Comparison of ENCODE assay signal across 8 mouse cellular contexts in the genomic region with DNA sequence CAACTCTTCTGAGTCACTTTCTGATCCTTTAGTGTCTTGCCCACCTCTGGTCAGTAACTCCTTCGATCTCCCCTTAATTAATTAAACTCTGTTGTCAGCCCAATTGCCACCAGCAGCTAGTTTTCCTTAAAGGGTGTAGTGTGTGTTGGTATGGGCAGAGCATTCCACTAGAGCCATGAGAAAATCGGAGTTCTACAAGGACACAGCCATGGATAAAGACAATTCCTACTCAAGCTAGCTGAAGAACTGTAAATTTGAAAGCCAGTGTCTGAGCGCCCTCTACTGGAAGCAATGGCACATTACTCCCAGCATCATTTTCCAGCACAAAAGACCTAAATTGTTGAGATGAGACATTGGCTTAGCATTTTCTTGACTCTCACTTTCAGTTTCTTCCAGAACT. TPM values are rescaled to one million over a fixed set of nuclear protein-coding genes. Genes with fewer than 3 reads are reported as not detected.
A peak's percentile ranks its signal among the peaks of the same experiment; 100 is the strongest.
DNase-seq lines count a peak whose midpoint lies in the region; ATAC-seq and TF ChIP-seq lines count a peak whose summit lies in the region.

No protein-coding gene starts in this region.

- no peaks in the 10 kb centered on the region for H3K27me3 ChIP-seq in intestine, postnatal 0 days (replicated peaks; ENCODE audit: control insufficient read depth, insufficient read depth, low read length)
- H3K27me3 ChIP-seq in intestine, embryonic 16.5 days (replicated peaks; ENCODE audit: control insufficient read depth, insufficient read depth, low read length), result no peaks in the 10 kb centered on the region
- H3K27me3 ChIP-seq in midbrain, embryonic 13.5 days, result peaks cover 23% of the 10 kb centered on the region; the same call in 1 of the 2 replicates

- H3K4me2 ChIP-seq in intestine, postnatal 0 days (replicated peaks; ENCODE audit: low read depth), result no peak overlapping the region
- H3K4me2 ChIP-seq in intestine, embryonic 16.5 days (ENCODE audit: low read depth, low read length), result no peak overlapping the region
- H3K4me2 ChIP-seq in midbrain, embryonic 13.5 days (replicated peaks), result no peak overlapping the region

- no peaks in the 10 kb centered on the region for H3K4me1 ChIP-seq in intestine, postnatal 0 days (replicated peaks; ENCODE audit: control insufficient read depth, insufficient read depth, low read length)
- H3K4me1 ChIP-seq in intestine, embryonic 16.5 days (ENCODE audit: control insufficient read depth, insufficient read depth, low read length), result no peaks in the 10 kb centered on the region; the same call in 1 of the 2 replicates
- H3K4me1 ChIP-seq in midbrain, embryonic 13.5 days (replicated peaks), result no peaks in the 10 kb centered on the region

- H3K9me3 ChIP-seq in intestine, postnatal 0 days (ENCODE audit: control insufficient read depth), result no peaks in the 10 kb centered on the region
- H3K9me3 ChIP-seq in intestine, embryonic 16.5 days (ENCODE audit: control insufficient read depth, low read length), result no peaks in the 10 kb centered on the region
- no peaks in the 10 kb centered on the region for H3K9me3 ChIP-seq in midbrain, embryonic 13.5 days

- intact Hi-C loops in heart, postnatal 25 days (cut with DNase I), result loop anchor here (2.0 to 5.0 kb wide), 5 partner anchors 22 to 446 kb away; partner anchors contain the start of gene Mylip

- H3K27ac ChIP-seq in intestine, postnatal 0 days (ENCODE audit: low read depth, low read length), result no peak overlapping the region
- no peak overlapping the region for H3K27ac ChIP-seq in intestine, embryonic 16.5 days (ENCODE audit: low read length)
- no peak overlapping the region for H3K27ac ChIP-seq in midbrain, embryonic 13.5 days

- DNase-seq in adrenal gland, postnatal 10 days, result peak; percentile 80
- peak; percentile 70 for DNase-seq in embryo, embryonic 11.5 days (ENCODE audit: low read depth, low spot score)
- DNase-seq in heart, postnatal 25 days (ENCODE audit: low spot score), result peak; percentile 27
- peak; percentile 77 to 84 for DNase-seq in left cerebral cortex, adult 18-20 months (ENCODE audit: low spot score in 2 of 2)
- DNase-seq in spleen, postnatal 4 days (ENCODE audit: low spot score in 2 of 2), result peak; percentile 65 to 84

- no peak overlapping the region for H3K4me3 ChIP-seq in intestine, postnatal 0 days (ENCODE audit: low read depth, low read length)
- H3K4me3 ChIP-seq in intestine, embryonic 16.5 days (ENCODE audit: low read length), result no peak overlapping the region
- no peak overlapping the region for H3K4me3 ChIP-seq in midbrain, embryonic 13.5 days (replicated peaks)

- 28% methylated on average over 3 of the region's 3 CpGs for WGBS in intestine, postnatal 0 days
- WGBS in intestine, embryonic 16.5 days, result 32% methylated on average over 3 of the region's 3 CpGs
- 30% methylated on average over 3 of the region's 3 CpGs for WGBS in midbrain, embryonic 13.5 days

- ATAC-seq in intestine, postnatal 0 days, result no peak
- no peak; the same call in 1 of the 2 replicates for ATAC-seq in intestine, embryonic 16.5 days
- ATAC-seq in midbrain, embryonic 13.5 days, result peak; percentile 68; the same call in 1 of the 2 replicates

- no peaks in the 10 kb centered on the region for H3K36me3 ChIP-seq in intestine, postnatal 0 days (ENCODE audit: control insufficient read depth, insufficient read depth)
- no peaks in the 10 kb centered on the region for H3K36me3 ChIP-seq in intestine, embryonic 16.5 days (ENCODE audit: control insufficient read depth, insufficient read depth, low read length)
- H3K36me3 ChIP-seq in midbrain, embryonic 13.5 days, result no peaks in the 10 kb centered on the region

- H3K9ac ChIP-seq in intestine, postnatal 0 days (ENCODE audit: low read depth, low read length), result no peak overlapping the region
- H3K9ac ChIP-seq in intestine, embryonic 16.5 days (ENCODE audit: low read depth, low read length), result no peak overlapping the region
- H3K9ac ChIP-seq in midbrain, embryonic 13.5 days (replicated peaks), result no peak overlapping the region

- peak; percentile 98 for TF ChIP-seq CTCF in intestine, postnatal 0 days (IDR thresholded peaks at IDR 0.05; ENCODE audit: low read depth)

RNA-seq across cellular contexts. Expression of gene Gmpr, which starts 30.1 kb away (rescaled TPM):
- 20.5 and 22.5 TPM in 2 replicates for polyA plus RNA-seq in intestine, postnatal 0 days (2015; fragmentation: Nextera tagmentation; extraction: Ambion mirVana)
- 24.4 and 31.1 TPM in 2 replicates for polyA plus RNA-seq in intestine, embryonic 16.5 days (2015; fragmentation: Nextera tagmentation; extraction: Ambion mirVana)
- total RNA-seq in adrenal gland, postnatal 10 days (2021), result 100 to 1,000 TPM; 118 to 230 TPM
- 100 to 1,000 TPM; 167 to 189 TPM for total RNA-seq in heart, postnatal 25 days (2021)
- total RNA-seq in left cerebral cortex, adult 18-20 months (2021), result 10 to 100 TPM; 49.5 to 52.7 TPM
- polyA plus RNA-seq in midbrain, embryonic 13.5 days (2015; fragmentation: Nextera tagmentation; extraction: Ambion mirVana), result 19.0 and 20.4 TPM in 2 replicates

Comparison
In these comparisons a context has a peak if more than half of its experiments do, and no peak if none do; other contexts are left out.
1. DNase-seq: peak in every context shown above with its lines; median percentile 80 in left cerebral cortex, adult 18-20 months; 80 in adrenal gland, postnatal 10 days; 74 in spleen, postnatal 4 days; 70 in embryo, embryonic 11.5 days; 27 in heart, postnatal 25 days.